Comparison of ENCODE assay signal across 28 mouse cellular contexts in the genomic region with DNA sequence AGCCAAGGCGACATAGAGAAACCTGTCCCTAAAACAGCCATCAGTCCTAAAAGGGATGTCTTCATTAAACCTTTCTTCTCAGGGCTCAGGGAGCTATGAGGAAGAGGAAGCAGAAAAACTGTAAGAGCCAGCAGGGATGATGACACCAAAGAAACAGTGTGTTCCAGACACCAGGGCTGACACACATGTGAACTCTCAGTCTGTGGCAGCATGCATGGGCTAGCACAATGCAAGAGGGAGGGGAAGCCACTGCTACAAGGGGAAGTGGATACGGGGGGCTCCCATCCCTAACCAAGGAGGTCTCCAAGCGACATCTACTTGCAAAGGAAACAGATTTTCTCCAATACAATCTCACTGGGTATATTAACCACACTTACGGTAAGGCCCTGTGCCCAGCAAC. TPM values are rescaled to one million over a fixed set of nuclear protein-coding genes. Genes with fewer than 3 reads are reported as not detected.
DNase-seq lines count a peak whose midpoint lies in the region; ATAC-seq and TF ChIP-seq lines count a peak whose summit lies in the region.
"Had no signal": no experiment of that assay in that cellular context is flagged by ENCODE, and none has a peak within 500 bp of the region (broad histone marks: within the 10 kb centered on the region; RNA-seq: fewer than 3 reads in every experiment).

No protein-coding gene starts in this region.

- WGBS in bone marrow, adult 2 months, result 39% methylated on average over 4 of the region's 4 CpGs

- H3K4me1 ChIP-seq in bone marrow, adult 2 months (ENCODE audit: control insufficient read depth, insufficient read depth, low read length), result peaks cover 11% of the 10 kb centered on the region

- 0 out of 2 replicates have a peak overlapping the region, but pooled peaks have one; percentile 24 for H3K27ac ChIP-seq in bone marrow, adult 2 months (ENCODE audit: control insufficient read depth, insufficient read depth, low read depth, low read length, poor library complexity)
- H3K27ac ChIP-seq: forebrain, embryonic 13.5 days; heart, embryonic 10.5 days; heart, embryonic 15.5 days; hindbrain, embryonic 13.5 days; kidney, embryonic 15.5 days; limb, embryonic 12.5 days; macrophage; neural tube, embryonic 12.5 days had no signal

- ATAC-seq in neutrophil, adult 5-6 weeks (ENCODE audit: extremely low read depth, insufficient number of reproducible peaks, low FRiP score, poor library complexity, severe bottlenecking), result peak; percentile 42; the same call in 1 of the 2 replicates
- ATAC-seq: forebrain, embryonic 13.5 days; midbrain, embryonic 16.5 days; Patski had no signal

- DNase-seq in A20 (ENCODE audit: low read depth, low spot score), result peak; percentile 26
- peak; percentile 29 for DNase-seq in induced T-regulatory cell, adult 2 months (ENCODE audit: low read depth)
- no peak for DNase-seq in thymus, postnatal 14 days
- no peak for DNase-seq in spleen, postnatal 10 days (ENCODE audit: low spot score in 2 of 2)
- DNase-seq: adrenal gland, postnatal 14 days; cerebellum, adult 8-10 months; cerebellum, postnatal 25 days; gastrocnemius, postnatal 14 days; heart, adult 11 months; kidney, adult 11 months; layer of hippocampus, adult 9-11 months; right cerebral cortex, postnatal 4 days; thymus, adult 2 months; thymus, postnatal 4 days had no signal

- no peak for TF ChIP-seq POLR2A in bone marrow, adult 2 months (IDR thresholded peaks at IDR 0.05; ENCODE audit: borderline replicate concordance, control insufficient read depth, low read depth, low read length)

- TF ChIP-seq CTCF in bone marrow, adult 2 months (IDR thresholded peaks at IDR 0.05; ENCODE audit: control insufficient read depth, insufficient read depth, low read length), result no peak

- H3K4me3 ChIP-seq in bone marrow, adult 2 months (replicated peaks; ENCODE audit: control insufficient read depth, low read depth, low read length), result no peak overlapping the region
- H3K4me3 ChIP-seq: forebrain, embryonic 13.5 days; heart, embryonic 10.5 days; heart, embryonic 15.5 days; hindbrain, embryonic 13.5 days; kidney, embryonic 15.5 days; limb, embryonic 12.5 days; myocyte; neural tube, embryonic 12.5 days had no signal

RNA-seq across cellular contexts. Expression of gene Adamtsl4, which starts 18.6 kb away (rescaled TPM):
- 1.9 and 2.7 TPM in 2 replicates for polyA plus RNA-seq in bone marrow, adult 2 months (2011; ENCODE audit: insufficient read depth, insufficient read length, low replicate concordance, missing spikeins)
- 0.47 and 0.74 TPM in 2 replicates for total RNA-seq in neutrophil, adult 5-6 weeks (2017)
- polyA plus RNA-seq: G1E had no signal

RNA-seq across cellular contexts. Expression of gene Ecm1, which starts 33.1 kb away (rescaled TPM):
- polyA plus RNA-seq in bone marrow, adult 2 months (2011; ENCODE audit: insufficient read depth, insufficient read length, low replicate concordance, missing spikeins), result 26.4 and 38.2 TPM in 2 replicates
- 3.8 and 4.5 TPM in 2 replicates for total RNA-seq in neutrophil, adult 5-6 weeks (2017)

RNA-seq across cellular contexts. Expression of gene Mcl1, which starts 47.7 kb away (rescaled TPM):
- 88.8 and 134 TPM in 2 replicates for polyA plus RNA-seq in bone marrow, adult 2 months (2011; ENCODE audit: insufficient read depth, insufficient read length, low replicate concordance, missing spikeins)
- total RNA-seq in neutrophil, adult 5-6 weeks (2017), result 1,463 and 1,559 TPM in 2 replicates

RNA-seq across cellular contexts. Expression of gene Tars2, which starts 53.7 kb away (rescaled TPM):
- 28.7 and 65.2 TPM in 2 replicates for polyA plus RNA-seq in bone marrow, adult 2 months (2011; ENCODE audit: insufficient read depth, insufficient read length, low replicate concordance, missing spikeins)
- total RNA-seq in neutrophil, adult 5-6 weeks (2017), result 35.3 and 46.3 TPM in 2 replicates

Comparison
In these comparisons a context has a peak if more than half of its experiments do, and no peak if none do; other contexts are left out.
1. DNase-seq: peak in A20 (single experiment) and induced T-regulatory cell, adult 2 months (single experiment); none in thymus, postnatal 14 days (single experiment) and spleen, postnatal 10 days (0 of 2).